Mouse (Mus musculus) left cerebral cortex, postnatal 10 days (tissue): ENCODE data around the gene Elavl3. TPM values are rescaled to one million over a fixed set of nuclear protein-coding genes. Genes with fewer than 3 reads are reported as not detected.
A peak's percentile ranks its signal among the peaks of the same experiment; 100 is the strongest.

ENCODE experiments used
- DNase-seq, 2 experiments: peaks; one replicate each; pipeline ENCODE4 v3.0.0; 2021 to 2022; ENCODE audit warnings: low spot score in 2 of 2, mixed read lengths in 1 of 2; ENCODE audit errors: extremely low spot score in 1 of 2
- intact Hi-C: fragments of 180-260 bp; cut with DNase I; formaldehyde crosslinking; loops from one replicate; pipeline ENCODE4 v1.15.1; 2025
- total RNA-seq, 2 experiments: library from RNA; stranded (reverse); gene quantifications; 2 replicates each; pipeline ENCODE4 v1.2.3; 2021

The Elavl3 gene
- total RNA-seq, 2 experiments from 2014 or later, result 184 to 210 TPM

DNA sequence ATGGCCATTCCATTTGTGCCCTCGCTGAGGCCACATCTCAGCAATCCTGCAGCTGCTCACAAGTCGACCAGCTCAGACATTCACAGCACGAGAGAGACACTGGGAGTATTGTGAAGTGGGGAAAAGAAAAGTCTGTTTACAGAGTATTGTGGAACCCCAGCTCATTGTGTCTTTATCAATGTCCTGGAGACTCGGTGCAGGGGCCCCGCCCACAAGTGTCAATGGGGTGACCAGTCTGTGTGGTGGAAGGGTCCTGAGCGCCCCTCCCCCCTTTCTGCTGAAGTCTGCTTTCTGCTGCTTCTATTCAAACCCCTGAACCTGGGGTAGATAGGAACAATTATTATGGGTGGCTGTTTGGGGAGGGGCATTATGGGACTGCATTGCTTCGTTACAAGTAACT lies 23.4 kb downstream of the Elavl3 start:
- intact Hi-C loops, result no loop called here
- no peak for DNase-seq

DNA sequence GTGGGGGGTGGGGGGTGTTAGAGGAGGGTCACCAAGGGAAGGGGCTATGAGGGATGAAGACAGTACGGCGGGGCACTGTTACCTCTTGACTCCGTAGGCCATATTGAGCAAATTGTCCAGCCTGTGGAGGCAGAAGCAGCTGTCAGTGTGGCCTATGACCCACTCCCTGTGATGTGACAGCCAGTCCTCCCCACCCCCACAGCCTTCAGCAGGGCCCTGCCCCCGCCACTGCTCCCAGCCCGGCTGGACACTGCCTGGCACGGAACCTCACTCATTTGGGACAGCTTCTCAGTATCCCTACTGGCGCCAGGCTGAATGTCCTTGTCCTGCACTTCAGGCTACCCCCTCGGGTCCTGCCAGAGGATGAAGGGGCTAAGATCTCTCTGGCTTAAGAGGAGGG lies 27.2 kb downstream of the Elavl3 start:
- DNase-seq, result no peak
- intact Hi-C loops, result no loop called here

DNA sequence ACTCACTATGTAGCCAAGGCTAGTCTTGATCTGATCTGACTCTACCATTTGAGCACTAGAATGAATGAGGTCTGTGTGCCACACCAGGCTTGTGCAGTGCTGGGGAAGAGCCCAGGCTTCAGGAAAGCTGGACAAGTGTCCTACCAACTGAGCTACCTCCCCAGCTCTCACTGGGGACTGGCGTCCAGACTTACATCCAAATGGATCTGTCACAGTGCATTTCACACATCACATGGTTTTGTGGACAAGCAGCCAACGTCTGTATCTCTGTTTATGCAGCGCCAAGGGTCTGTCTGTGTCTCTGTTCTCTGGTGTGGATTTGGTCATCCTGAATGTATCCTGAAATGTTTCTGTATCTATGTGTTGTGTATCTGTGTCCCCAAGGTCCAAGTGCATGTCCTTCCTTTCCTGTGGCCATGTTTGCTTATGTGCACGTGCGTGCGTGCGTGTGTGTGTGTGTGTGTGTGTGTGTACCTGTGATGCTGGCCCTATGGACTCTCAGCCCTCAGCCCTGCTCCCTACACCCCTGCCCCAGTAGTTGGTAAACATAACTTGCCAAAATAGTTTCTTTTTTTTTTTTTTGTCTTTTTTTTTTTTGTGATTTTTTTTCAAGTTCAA lies 34.5 kb downstream of the Elavl3 start:
- no peak for DNase-seq
- intact Hi-C loops, result no loop called here

GRCm38 (mm10) chr9:22016245-22016644 lies 35.6 kb downstream of the Elavl3 start:
- intact Hi-C loops, result no loop called here
- DNase-seq, result no peak

DNA sequence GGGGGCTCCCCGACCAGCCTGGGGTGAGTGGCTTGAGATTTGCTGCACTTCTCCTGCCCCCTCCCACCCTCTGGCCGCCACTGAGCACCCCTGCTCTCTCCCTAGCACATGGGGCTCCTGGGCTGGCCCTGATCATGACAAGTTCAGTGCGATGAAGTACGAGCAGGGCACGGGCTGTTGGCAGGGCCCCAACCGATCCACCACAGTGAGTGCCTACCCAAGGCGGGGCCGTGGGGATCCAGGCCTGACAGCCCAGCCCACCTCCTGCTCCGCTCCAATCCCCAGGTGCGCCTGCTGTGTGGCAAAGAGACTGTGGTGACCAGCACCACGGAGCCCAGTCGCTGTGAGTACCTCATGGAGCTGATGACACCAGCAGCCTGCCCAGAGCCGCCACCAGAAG lies 39.1 kb downstream of the Elavl3 start:
- DNase-seq, result no peak
- intact Hi-C loops, result no loop called here

- intact Hi-C loops, result no loop called here
- DNase-seq, result no peak
Measured at GRCm38 (mm10) chr9:22011055-22011454, 40.8 kb downstream of the Elavl3 start.

DNA sequence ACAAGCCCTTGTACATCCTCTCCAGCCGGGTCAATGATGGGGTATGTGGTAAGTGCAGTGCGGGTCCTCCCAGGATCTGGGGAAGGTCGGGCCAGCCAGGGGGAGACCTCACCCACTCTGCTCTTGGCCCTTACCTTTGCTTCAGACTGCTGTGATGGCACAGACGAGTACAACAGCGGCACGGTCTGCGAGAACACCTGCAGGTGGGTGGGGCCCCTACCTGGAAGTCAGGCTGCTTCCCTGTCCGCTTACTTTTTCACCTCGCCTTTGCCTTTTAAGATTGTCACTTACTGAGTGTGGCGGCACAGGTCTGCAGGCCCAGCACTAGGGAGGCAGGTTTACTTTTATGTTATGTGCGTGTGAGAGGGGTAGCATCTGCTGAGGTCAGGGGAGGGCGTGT lies 47.3 kb downstream of the Elavl3 start:
- intact Hi-C loops, result no loop called here
- DNase-seq, result no peak

- peak in 1 of 2 experiments; percentile 51 for DNase-seq
- intact Hi-C loops, result no loop called here
Measured at GRCm38 (mm10) chr9:22003163-22003554, 48.7 kb downstream of the Elavl3 start.

DNA sequence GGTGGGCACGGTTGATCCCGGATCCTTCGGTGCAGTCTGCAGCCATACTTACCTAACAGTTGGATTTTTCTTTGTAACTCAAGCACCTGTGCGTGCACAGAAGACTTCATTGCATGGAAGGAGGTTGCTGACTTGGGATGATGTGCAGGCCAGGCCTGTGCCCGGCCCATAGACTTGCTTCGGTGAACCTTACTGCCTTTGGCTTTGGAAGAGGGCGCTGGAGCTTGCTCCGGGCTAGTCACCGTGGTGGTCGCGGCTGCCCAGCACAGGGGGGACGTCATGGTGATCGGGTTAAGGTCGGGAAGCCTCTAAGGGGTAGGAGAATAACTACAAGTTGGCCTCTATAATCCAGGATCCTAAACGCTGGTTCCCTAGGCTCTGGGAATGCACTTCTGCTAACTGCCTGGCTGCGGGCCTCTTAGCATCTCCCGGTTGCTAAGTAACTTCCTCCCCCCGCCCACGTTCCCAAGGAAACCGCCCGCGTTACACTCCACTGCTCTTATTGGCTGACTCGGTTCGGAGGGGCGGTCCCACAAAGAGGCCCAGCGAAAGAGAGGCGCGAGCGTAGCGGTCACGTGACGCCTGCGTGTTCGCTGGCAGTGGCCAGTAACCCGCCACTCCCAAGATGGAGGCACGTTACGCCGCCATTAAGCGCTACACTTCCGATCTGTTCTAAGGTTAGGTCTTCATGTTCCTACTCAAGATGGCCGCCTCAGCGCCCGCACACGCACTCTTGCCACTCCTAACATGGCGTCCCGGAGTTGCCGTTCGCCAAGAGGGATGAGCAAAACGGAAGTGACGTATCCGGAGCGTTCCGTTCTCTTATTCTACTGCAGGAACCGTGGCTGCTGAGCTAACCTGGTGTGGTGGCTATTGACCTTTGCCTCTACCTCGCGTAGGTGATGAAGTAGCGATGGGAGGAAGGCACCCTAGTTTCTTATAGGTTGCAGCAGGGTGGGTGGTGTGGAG lies 49.3 kb downstream of the Elavl3 start, which contains the start of the genes Ccdc151 and Prkcsh:
Gene Ccdc151 (minus strand): TSS at position 441 of the 969 bp plus-strand sequence.
Gene Prkcsh (plus strand): TSS at position 613 of the 969 bp plus-strand sequence.
- DNase-seq, result peak; percentile 100
- intact Hi-C loops, result no loop called here

DNA sequence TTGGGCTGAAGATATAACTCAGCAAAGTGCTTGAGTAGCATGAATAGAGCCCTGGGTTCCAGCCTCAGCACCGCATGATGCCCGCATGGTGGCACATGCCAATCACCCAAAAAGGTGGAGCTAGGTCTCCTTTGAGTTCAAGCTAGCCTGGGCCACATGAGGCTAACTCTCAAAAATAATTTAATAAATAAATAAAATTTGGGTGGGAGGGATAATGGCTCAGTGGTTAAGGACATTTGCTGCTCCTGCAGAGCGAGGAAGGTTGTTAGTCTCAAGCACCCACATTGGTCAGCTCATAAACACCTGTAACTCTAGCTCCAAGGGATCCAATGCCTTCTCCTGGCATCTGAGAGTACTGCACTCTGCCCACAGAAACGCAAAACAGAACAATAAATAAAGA lies 50.2 kb downstream of the Elavl3 start:
- intact Hi-C loops, result no loop called here
- no peak for DNase-seq

DNA sequence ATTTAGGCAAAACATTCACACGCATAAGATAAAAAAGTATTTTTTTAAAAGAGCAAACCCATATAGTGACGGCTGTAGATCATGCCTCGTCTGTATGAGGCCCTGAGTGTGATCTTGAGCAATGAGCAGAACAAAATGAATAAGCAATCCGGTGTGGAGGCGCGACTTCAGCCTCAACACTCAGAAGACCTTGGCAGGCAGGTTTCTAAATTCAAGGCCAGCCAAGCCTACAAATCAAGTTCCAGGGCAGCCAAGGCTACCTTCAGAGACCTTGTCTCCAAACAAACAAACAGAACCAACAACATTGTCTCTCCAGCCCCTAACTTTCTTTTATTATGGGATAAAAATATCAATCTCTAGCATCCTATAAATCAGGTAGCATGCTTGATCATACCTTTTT lies 51.5 kb downstream of the Elavl3 start:
- no peak for DNase-seq
- intact Hi-C loops, result no loop called here

- intact Hi-C loops, result loop anchor here (5.0 kb wide), 1 partner anchor 34 kb away; the partner anchor contains the start of gene Epor
- DNase-seq, result no peak
Measured at GRCm38 (mm10) chr9:21996178-21996867, 55.5 kb downstream of the Elavl3 start.

DNA sequence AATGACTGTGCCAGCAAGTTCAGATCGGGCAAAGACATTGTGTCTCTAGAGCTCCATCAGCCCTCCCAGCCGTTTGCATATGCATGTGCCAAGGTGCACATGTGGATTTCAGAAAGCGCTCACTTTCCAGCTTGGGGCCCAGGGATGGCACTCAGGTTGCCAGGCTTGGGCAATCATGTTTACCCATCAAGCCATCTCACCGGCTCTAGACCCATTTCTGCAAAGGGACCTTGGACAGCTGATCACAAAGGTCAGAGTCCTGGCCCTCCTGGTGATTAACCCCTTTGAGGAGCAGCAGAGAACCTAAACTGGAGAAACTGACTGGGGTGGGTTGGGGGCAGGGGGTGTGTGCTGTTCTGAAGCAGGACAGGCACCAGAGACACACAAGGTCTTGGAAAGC lies 59.6 kb downstream of the Elavl3 start:
- DNase-seq, result no peak
- intact Hi-C loops, result no loop called here

DNA sequence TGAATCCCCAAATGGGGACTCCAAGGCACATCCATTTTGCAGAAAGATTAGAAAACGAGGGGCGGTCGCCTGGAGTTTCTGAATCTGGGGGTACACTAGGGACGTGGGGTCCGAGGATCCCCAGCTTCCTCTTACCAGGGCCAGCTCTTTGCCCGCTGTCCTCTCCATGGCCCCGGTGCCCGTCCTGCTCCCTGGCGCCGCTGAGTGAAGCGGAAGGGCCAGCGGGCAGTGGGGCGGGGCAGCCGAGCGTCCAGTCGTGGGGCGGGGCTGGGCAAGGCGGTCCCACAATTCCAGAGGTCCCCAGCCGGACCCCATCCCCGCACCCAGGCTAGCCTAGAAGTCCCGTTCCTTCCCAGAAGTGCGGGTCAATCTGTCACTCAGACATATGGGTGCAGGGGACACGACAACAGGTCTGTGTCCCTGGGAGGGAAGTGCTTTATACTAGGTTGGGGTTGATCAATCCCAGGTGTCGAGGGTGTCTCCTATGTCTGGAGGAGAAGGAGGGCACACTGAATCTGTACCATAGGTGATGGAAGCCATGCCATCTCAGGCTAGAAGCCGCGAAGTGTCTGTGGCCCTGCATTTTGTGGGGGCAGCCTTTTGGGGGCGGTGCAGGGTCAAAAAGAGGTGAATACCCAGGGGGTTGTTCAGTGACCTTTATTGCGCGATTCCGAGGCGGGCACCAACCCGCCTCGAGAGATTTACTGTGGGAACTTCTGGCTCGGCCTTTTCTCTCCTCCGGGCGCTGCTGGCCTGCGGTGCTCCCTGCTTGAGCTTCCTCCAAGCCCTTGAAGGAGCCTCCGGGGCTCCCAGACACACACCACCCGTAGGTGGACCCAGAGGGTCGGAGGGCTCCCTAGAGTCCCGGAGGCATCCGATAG lies 62.4 kb downstream of the Elavl3 start, which contains the start of gene Rgl3:
Gene Rgl3 (minus strand): TSS at position 217 of the 881 bp plus-strand sequence.
- intact Hi-C loops, result no loop called here
- DNase-seq, result peak in 1 of 2 experiments; percentile 67

DNA sequence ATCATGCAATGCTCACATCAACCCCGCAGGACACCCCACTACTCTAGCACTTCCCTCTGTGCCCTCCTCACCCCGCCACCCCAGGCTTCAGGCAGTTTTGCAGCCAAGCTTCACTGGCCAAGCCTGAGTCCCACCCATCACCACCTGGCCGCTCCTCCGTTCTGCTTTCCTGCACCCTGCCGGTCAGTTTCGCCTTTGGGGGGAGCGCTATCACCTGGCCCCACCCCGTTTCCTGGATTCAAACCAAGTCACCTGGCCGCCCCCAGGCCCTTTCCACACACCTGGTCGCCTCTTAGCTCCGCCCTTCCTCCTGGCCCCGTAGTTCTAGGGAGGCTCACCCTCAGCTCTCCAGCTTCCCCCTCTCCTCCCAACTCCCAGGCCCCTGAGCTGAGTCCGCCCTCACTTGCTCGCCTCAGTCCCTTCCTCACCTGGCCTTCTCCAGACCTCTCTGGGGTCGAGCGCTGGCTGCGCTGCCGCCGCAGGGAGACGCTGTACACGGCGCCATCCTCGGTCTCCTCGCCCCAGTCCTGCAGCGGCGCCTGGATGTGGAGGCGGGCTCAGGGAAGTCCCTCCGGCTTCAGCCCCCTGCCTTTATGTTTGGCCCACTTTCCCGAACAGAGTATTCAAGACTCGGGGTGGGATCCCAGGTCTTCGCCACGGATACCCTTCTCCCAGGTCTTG lies 63.3 kb downstream of the Elavl3 start:
- intact Hi-C loops, result no loop called here
- peak in 1 of 2 experiments; percentile 47 for DNase-seq

DNA sequence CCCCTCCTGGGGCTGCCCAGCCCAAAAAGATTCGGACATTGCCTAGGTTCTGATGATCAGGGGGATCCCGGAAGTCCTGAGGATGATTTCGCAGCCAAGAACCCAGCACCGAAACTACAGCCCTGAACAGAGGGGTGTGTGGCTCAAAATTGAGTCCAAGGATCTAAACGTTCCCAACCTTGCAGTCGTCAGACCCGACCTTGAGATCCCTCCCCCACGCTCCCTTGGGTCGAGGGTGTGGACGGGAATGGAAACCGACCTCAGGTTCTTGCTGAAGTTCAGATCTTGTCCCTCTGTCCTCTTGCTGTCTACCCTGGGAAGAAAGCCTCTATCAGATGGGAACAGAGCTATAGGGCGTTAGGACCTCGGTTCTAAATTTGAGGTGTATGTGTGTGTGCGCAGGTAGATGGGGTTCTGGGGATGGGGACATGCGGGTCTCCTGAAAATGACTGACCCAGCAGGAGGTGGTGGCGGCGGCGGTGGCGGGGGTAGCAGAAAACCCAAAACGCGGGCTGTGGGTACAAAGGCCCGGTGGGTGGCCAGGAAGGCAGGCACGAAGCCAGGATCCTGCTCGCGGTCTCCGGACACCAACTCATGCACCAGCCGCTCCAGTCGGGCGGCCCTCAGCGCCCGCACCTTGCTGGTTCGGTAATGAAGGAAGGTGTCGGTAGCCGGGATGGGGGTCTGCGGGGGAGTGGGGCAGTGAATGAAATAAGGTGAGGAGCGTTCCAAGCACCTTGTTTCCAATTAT lies 64.1 kb downstream of the Elavl3 start:
- intact Hi-C loops, result no loop called here
- peak in 1 of 2 experiments; percentile 44 for DNase-seq

- intact Hi-C loops, result no loop called here
- no peak for DNase-seq
Measured at GRCm38 (mm10) chr9:21983911-21984310, 67.9 kb downstream of the Elavl3 start.
